Mouse (Mus musculus) CH12.LX (cell line): ENCODE measurements at regions not wholly inside any gene's neighbourhood (a gene's known extent, or its start where the extent isn't known, plus 50 kb on each side); places are given as distances from the start of the nearest gene placed in this dataset.
A peak's percentile ranks its signal among the peaks of the same experiment; 100 is the strongest.

Experiments
- CTCF ChIP-seq, 2 experiments: IDR thresholded peaks in 1 of 2; conservative IDR thresholded peaks in 1 of 2; 2 replicates each; pipeline ENCODE4 v1.5.1; 2011 to 2012; ENCODE audit warnings: low read depth in 2 of 2, low read length in 2 of 2, improper control_type of control experiment in 1 of 2, inconsistent platforms in 1 of 2, mild to moderate bottlenecking in 1 of 2, moderate library complexity in 1 of 2
- MAFK ChIP-seq: IDR thresholded peaks from 2 replicates; pipeline ENCODE4 v1.6.1; 2011; ENCODE audit warnings: low read length, improper control_type of control experiment; ENCODE audit not compliant: insufficient replicate concordance
- TBP ChIP-seq: conservative IDR thresholded peaks from 2 replicates; pipeline ENCODE4 v1.6.1; 2011; ENCODE audit warnings: low read depth, low read length, improper control_type of control experiment
- USF1 ChIP-seq: IDR thresholded peaks from 2 replicates; pipeline ENCODE4 v1.6.1; 2014; ENCODE audit warnings: low read depth, mild to moderate bottlenecking, inconsistent platforms, low read length, improper control_type of control experiment

DNA sequence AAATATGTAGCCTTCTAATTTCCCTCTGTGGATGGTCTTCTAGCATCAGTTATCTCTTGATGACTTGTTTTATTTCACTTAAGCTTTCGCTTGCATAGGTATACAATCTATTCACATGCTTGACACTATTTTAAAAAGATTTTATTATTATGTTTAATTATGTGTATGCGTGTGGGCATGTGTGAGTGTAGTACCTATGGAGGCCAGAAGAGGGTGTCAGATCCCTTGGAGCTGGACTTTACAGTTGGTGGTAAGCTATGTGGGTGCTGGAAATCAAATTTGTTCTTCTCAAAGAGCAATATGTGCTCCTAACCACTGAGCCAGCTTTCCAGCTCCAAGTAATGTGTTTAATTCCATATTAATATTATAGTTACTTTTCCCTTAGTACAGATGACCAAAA is 372.6 kb upstream of the Camk1g start:
- TF ChIP-seq CTCF (conservative IDR thresholded peaks at IDR 0.05 in 1 of 2, IDR thresholded peaks at IDR 0.05 in 1 of 2; ENCODE audit: low read depth in 2 of 2, low read length in 2 of 2) (0 out of 4 replicates have a peak, but pooled peaks of 1 of the 2 experiments have one; percentile 1), MAFK (no peak), TBP (no peak), USF1 (no peak)
